Mouse (Mus musculus) megakaryocyte, embryonic 14.5 days (primary cell): ENCODE data around the gene Coa7.

Experiments used
- FLI1 ChIP-seq: IDR thresholded peaks from 2 replicates; pipeline ENCODE4 v1.6.1; 2012; ENCODE audit warnings: low read length, inconsistent platforms, mixed read lengths
- GATA1 ChIP-seq: IDR thresholded peaks from 3 replicates; pipeline ENCODE4 v1.6.1; 2012; ENCODE audit warnings: mixed read lengths, low read length, inconsistent platforms, borderline replicate concordance

DNA sequence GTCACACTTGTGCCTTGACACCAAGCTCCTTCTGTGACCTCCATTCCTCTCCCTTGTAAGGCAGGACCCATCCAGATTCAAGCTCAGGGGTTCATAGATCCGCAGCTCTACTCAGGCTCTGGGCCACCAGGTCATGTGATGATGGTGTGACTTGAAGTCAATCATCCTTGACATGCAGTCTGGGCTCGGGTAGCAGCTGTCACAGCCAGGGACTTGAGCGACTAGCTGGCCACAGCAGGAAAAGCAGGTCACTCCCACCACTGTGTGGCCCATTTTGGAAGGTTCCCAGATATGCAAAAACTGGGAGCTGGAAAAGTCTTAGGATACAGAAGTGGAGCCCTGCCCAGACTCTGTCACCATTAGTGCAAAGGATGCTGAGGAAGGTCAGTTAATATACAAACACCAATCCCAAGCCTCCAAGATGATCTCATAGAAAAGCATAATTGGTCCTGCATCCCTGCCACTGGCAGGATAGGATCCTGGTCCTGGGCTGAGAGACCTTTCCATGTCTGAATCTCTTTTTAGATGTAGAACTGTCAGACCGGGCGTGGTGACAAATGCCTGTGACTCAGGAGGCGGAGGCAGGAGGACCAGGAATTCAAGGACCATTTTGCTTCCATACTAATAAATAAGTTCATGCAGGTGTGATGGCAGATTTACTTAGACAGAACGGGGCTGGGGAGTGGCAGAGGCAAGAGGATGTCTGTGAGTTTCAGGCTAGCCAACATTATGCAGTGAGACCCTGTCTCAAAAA, 7.1 kb upstream of the Coa7 start:
- TF ChIP-seq GATA1 (no peak), FLI1 (no peak)
